Mouse (Mus musculus): ENCODE data around the gene Rps15. TPM values are rescaled to one million over a fixed set of nuclear protein-coding genes. Genes with fewer than 3 reads are reported as not detected.
A peak's percentile ranks its signal among the peaks of the same experiment; 100 is the strongest.
"Not testable (repeated sequence)": the region's sequence is repeated elsewhere in the genome, so short reads cannot be mapped to it uniquely, and the experiment has no call there.

Rps15 gene
- 889 and 1,053 TPM in 2 replicates for polyA plus RNA-seq (2016; fragmentation: Nextera tagmentation; extraction: Ambion mirVana)

DNA sequence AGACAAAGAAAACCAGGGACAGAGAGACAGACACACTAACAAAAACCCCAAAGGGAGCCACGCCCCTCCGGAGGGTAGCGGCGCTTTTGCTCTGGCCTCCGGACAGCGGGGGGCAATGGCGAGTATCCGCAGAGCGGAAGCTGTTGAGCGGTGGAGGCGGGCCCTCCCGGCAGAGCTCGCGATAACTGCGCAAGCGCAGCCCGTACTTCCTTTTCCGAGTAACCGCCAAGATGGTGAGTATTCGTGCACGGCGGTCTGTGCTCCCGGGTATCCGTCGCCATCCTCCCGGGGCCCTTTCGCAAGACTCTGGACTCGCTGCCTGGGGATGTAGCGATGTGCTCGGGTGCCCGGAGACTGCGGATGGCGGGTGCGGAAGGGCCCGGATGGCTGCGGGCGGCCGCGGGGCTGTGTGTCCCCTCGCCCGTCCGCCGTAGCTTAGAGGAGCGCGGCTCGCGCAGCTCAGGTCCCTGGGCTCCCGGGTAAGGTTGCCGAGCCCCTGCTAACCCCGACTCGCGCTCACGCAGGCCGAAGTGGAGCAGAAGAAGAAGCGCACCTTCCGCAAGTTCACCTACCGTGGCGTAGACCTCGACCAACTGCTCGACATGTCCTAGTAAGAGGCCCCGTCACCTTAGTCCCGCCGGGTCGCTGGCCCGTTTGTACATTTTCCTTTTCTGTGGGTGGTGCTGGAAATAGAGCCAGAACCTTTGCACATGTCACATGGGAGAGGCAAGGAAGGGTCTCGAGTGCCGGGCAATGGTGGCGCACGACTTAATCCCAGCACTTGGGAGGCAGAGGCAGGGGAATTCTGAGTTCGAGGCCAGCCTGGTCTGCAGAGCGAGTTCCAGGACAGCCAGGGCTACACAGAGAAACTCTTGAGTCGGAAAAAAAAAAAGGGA is at the start of gene Rps15:
Gene Rps15, plus strand, starts transcription at position 203 of the 896 bp plus-strand sequence.
- no peaks in the 10 kb centered on the region for H3K9me3 ChIP-seq (replicated peaks)
- H3K27ac ChIP-seq (replicated peaks) = peak within 1 kb of the TSS; percentile 99
- peaks cover 9% of the 10 kb centered on the region for H3K27me3 ChIP-seq (ENCODE audit: low read depth, poor library complexity, severe bottlenecking)
- H3K4me3 ChIP-seq = peak within 1 kb of the TSS; percentile 95
- H3K36me3 ChIP-seq = peaks cover 42% of the 10 kb centered on the region
- under 1% methylated on average over 72 of the region's 72 CpGs for WGBS
- peaks cover 52% of the 10 kb centered on the region for H3K4me1 ChIP-seq
- peak; percentile 98 for DNase-seq (ENCODE audit: low spot score)

GRCm38 (mm10) chr10:80242607-80243006 is 49.6 kb upstream of the Rps15 start:
- no peak for DNase-seq (ENCODE audit: low spot score)
- Histone ChIP-seq H3K27ac (replicated peaks) (no peak overlapping the region), H3K4me3 (peak overlapping the region; percentile 20; the same call in 1 of the 2 replicates), H3K9me3 (replicated peaks) (no peaks in the 10 kb centered on the region), H3K4me1 (peaks cover 73% of the 10 kb centered on the region), H3K36me3 (peaks cover 74% of the 10 kb centered on the region), H3K27me3 (ENCODE audit: low read depth, poor library complexity, severe bottlenecking) (no peaks in the 10 kb centered on the region; the same call in 1 of the 2 replicates)
- WGBS = 94% methylated on average over 3 of the region's 3 CpGs

GRCm38 (mm10) chr10:80244791-80245399 is 47.4 kb upstream of the Rps15 start:
- H3K27me3 ChIP-seq (ENCODE audit: low read depth, poor library complexity, severe bottlenecking) = no peaks in the 10 kb centered on the region; the same call in 1 of the 2 replicates
- DNase-seq (ENCODE audit: low spot score) = peak; percentile 45
- WGBS = 37% methylated on average over 5 of the region's 5 CpGs
- H3K27ac ChIP-seq (replicated peaks) = peak overlapping the region; percentile 72
- peaks cover 68% of the 10 kb centered on the region for H3K4me1 ChIP-seq
- H3K9me3 ChIP-seq (replicated peaks) = no peaks in the 10 kb centered on the region
- peaks cover 52% of the 10 kb centered on the region for H3K36me3 ChIP-seq
- peak overlapping the region; percentile 6; the same call in 1 of the 2 replicates for H3K4me3 ChIP-seq

DNA sequence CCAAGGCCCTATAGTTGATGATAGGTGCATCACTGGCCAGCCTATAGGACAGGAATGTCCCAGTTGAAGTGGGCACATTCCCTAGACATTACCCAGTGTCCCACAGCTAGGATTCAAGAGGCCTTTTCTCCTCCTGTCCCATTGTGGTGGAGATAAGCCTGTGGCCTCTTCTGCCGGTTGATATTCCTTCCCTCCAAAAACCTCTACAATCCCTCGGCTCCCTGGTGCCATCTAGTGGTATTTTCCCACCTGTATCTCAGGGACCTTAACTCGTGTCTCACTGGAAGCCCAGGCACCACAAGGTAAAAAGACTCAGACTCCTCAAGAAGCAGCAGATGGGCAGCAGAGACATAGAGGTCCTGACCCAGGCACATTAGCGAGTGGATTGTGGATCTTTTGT is 46.7 kb upstream of the Rps15 start:
- peak; percentile 80 for DNase-seq (ENCODE audit: low spot score)
- H3K4me1 ChIP-seq = peaks cover 74% of the 10 kb centered on the region

GRCm38 (mm10) chr10:80247849-80248248 is 44.4 kb upstream of the Rps15 start:
- Histone ChIP-seq H3K9me3 (replicated peaks) (no peaks in the 10 kb centered on the region), H3K36me3 (peaks cover 29% of the 10 kb centered on the region), H3K4me1 (peaks cover 65% of the 10 kb centered on the region), H3K4me3 (peak overlapping the region; percentile 10; the same call in 1 of the 2 replicates), H3K27ac (replicated peaks) (no peak overlapping the region), H3K27me3 (ENCODE audit: low read depth, poor library complexity, severe bottlenecking) (no peaks in the 10 kb centered on the region; the same call in 1 of the 2 replicates)
- no peak for DNase-seq (ENCODE audit: low spot score)
- WGBS = 59% methylated on average over 6 of the region's 6 CpGs

More for the DNA sequence above, 46.7 kb upstream of the Rps15 start:
- 4% methylated on average over 4 of the region's 4 CpGs for WGBS
- H3K27ac ChIP-seq (replicated peaks) = peak overlapping the region; percentile 72
- H3K4me3 ChIP-seq = peak overlapping the region; percentile 5
- H3K36me3 ChIP-seq = peaks cover 45% of the 10 kb centered on the region
- no peaks in the 10 kb centered on the region for H3K9me3 ChIP-seq (replicated peaks)
- H3K27me3 ChIP-seq (ENCODE audit: low read depth, poor library complexity, severe bottlenecking) = no peaks in the 10 kb centered on the region; the same call in 1 of the 2 replicates

DNA sequence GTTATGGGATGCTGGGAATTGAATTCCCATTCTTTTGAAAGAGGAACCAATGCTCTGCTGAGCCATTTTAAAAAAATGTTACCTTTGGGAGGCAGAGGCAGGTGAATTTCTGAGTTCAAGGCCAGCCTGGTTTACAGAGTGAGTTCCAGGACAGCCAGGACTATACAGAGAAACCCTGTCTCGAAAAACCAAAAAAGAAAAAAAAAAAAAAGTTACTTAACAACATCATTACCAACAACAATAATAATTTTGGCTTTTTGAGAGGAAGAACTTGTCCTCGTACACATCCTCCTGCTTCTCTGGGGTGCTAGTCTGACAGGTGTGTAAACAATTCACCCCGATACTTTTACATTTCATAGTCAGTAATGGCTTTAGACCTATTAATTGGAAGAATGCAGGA is 43.8 kb upstream of the Rps15 start:
- 54% methylated on average over 3 of the region's 3 CpGs for WGBS
- DNase-seq (ENCODE audit: low spot score); H3K9me3 ChIP-seq (replicated peaks); H3K27ac ChIP-seq (replicated peaks); H3K27me3 ChIP-seq (ENCODE audit: low read depth, poor library complexity, severe bottlenecking): not testable (repeated sequence)
- Histone ChIP-seq H3K36me3 (peaks cover 29% of the 10 kb centered on the region), H3K4me1 (peaks cover 60% of the 10 kb centered on the region), H3K4me3 (peak overlapping the region; percentile 84)

DNA sequence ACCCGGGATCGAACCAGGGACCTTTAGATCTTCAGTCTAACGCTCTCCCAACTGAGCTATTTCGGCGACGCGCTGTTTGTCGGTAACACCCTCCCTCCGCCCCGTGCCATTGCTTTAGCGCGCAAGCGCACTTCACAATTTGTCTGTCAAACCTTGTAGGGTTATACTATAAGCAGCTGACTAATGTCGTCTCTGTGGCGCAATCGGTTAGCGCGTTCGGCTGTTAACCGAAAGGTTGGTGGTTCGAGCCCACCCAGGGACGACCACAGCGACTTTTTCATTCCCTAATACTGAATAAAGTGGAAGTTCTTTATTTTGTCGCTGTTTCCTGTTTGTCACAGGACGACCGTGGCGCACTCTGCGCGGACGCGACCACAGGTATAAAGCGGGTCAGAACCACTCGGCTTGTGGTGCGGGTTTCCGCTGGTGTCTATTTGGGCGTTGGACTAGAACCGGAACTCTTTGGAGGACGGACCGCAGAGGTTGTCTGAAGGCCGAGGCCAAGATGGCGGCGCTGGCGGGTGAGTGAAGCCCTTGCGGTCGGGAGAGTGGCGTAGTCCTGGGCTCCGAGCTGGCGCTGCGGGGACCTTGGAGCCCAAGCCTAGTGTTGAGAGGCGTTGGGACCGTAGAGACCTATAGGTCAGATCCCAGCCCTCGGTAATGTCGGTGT is 43.1 kb upstream of the Rps15 start, which contains the start of gene Ndufs7:
Gene Ndufs7, plus strand, starts transcription at position 151 of the 670 bp plus-strand sequence.
- peak; percentile 90 for DNase-seq (ENCODE audit: low spot score)
- Histone ChIP-seq H3K9me3 (replicated peaks) (no peaks in the 10 kb centered on the region), H3K4me1 (peaks cover 53% of the 10 kb centered on the region), H3K36me3 (peaks cover 29% of the 10 kb centered on the region), H3K4me3 (peak within 1 kb of the TSS; percentile 84), H3K27ac (replicated peaks) (peak within 1 kb of the TSS; percentile 91), H3K27me3 (ENCODE audit: low read depth, poor library complexity, severe bottlenecking) (no peaks in the 10 kb centered on the region; the same call in 1 of the 2 replicates)
- WGBS = under 1% methylated on average over 53 of the region's 53 CpGs

DNA sequence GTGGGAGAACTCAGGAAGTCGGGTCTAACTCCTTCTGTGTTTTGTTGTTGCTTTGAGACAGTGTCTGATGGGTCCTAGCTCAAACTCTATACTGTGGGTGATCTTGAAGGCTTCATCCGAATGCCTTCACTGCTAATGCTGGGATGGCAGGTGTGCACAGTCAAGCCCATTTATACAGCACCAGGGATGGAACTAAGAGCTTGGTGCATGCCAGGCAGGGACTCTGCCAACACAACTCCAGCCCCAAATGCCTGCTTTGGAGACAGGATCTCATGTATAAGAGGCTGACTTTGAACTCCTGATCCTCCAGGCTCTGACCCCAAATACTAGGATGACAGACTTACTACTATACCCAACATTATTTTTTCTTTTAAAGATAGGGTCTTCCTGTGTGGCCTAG is 42.2 kb upstream of the Rps15 start:
- DNase-seq (ENCODE audit: low spot score) = no peak
- Histone ChIP-seq H3K27me3 (ENCODE audit: low read depth, poor library complexity, severe bottlenecking) (no peaks in the 10 kb centered on the region; the same call in 1 of the 2 replicates), H3K4me1 (peaks cover 45% of the 10 kb centered on the region), H3K9me3 (replicated peaks) (no peaks in the 10 kb centered on the region), H3K36me3 (peaks cover 31% of the 10 kb centered on the region), H3K4me3 (peak overlapping the region; percentile 84), H3K27ac (replicated peaks) (peak overlapping the region; percentile 91)
- 43% methylated on average over 2 of the region's 2 CpGs for WGBS

DNA sequence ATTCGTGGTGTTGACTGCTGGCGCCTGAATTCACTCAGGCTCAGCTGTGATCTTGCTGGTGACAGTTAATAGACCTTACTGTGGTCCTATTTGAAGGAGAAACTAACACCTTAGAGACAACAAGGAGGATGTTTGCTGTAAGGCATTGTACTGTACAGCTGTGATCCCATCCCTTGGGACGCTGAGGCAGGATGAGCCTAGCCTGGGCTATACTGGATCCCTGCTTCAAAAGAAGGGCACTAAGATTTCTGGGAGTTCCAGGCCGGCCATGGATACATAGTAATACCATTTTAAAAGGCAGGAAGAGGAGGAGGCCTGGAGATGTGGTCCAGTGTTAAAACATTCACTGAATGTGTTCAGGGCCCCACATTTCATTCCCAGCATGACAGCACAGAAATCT is 41.7 kb upstream of the Rps15 start:
- Histone ChIP-seq H3K36me3 (peaks cover 34% of the 10 kb centered on the region), H3K4me3 (peak overlapping the region; percentile 84; the same call in 1 of the 2 replicates), H3K27me3 (ENCODE audit: low read depth, poor library complexity, severe bottlenecking) (no peaks in the 10 kb centered on the region; the same call in 1 of the 2 replicates), H3K4me1 (peaks cover 40% of the 10 kb centered on the region), H3K27ac (replicated peaks) (peak overlapping the region; percentile 91; the same call in 1 of the 2 replicates), H3K9me3 (replicated peaks) (no peaks in the 10 kb centered on the region)
- DNase-seq (ENCODE audit: low spot score) = no peak
- WGBS = 89% methylated on average over 4 of the region's 4 CpGs

- Histone ChIP-seq H3K9me3 (replicated peaks) (no peaks in the 10 kb centered on the region), H3K36me3 (peaks cover 49% of the 10 kb centered on the region), H3K4me3 (no peak overlapping the region), H3K27ac (replicated peaks) (no peak overlapping the region), H3K27me3 (ENCODE audit: low read depth, poor library complexity, severe bottlenecking) (no peaks in the 10 kb centered on the region; the same call in 1 of the 2 replicates), H3K4me1 (peaks cover 44% of the 10 kb centered on the region)
- no peak for DNase-seq (ENCODE audit: low spot score)
Observed at GRCm38 (mm10) chr10:80252011-80252410, 40.2 kb upstream of the Rps15 start.

- no peaks in the 10 kb centered on the region for H3K9me3 ChIP-seq (replicated peaks)
- peaks cover 39% of the 10 kb centered on the region for H3K4me1 ChIP-seq
- 94% methylated on average over 11 of the region's 11 CpGs for whole genome bisulfite sequencing
- H3K4me3 ChIP-seq = 0 out of 2 replicates have a peak overlapping the region, but pooled peaks have one; percentile 9
- H3K27ac ChIP-seq (replicated peaks) = no peak overlapping the region
- H3K36me3 ChIP-seq = peaks cover 54% of the 10 kb centered on the region
- no peaks in the 10 kb centered on the region for H3K27me3 ChIP-seq (ENCODE audit: low read depth, poor library complexity, severe bottlenecking)
- no peak for DNase-seq (ENCODE audit: low spot score)
Observed at GRCm38 (mm10) chr10:80252493-80253274, 39.6 kb upstream of the Rps15 start.

Data from midbrain, embryonic 10.5 days (tissue).